Mouse (Mus musculus) erythroblast, embryonic 14.5 days (primary cell): ENCODE results near the gene Diaph2.

Experiments
- GATA1 ChIP-seq: IDR thresholded peaks from 2 replicates; pipeline ENCODE4 v1.6.1; 2012; ENCODE audit warnings: low read length, inconsistent platforms, mixed read lengths
- TAL1 ChIP-seq: IDR thresholded peaks from 3 replicates; pipeline ENCODE4 v1.6.1; 2012; ENCODE audit warnings: low read length, inconsistent platforms, mixed read lengths

GRCm38 (mm10) chrX:130173126-130173525 is 423.6 kb downstream of the Diaph2 start:
- TF ChIP-seq GATA1 (no peak), TAL1 (no peak)
